Mouse (Mus musculus) G1E (cell line): ENCODE measurements around the gene Gpr162. TPM values are rescaled to one million over a fixed set of nuclear protein-coding genes. Genes with fewer than 3 reads are reported as not detected.
A peak's percentile ranks its signal among the peaks of the same experiment; 100 is the strongest.
"Not testable (repeated sequence)": the region's sequence is repeated elsewhere in the genome, so short reads cannot be mapped to it uniquely, and the experiment has no call there.

ENCODE experiments used
- ATAC-seq: 2 replicates; pipeline ENCODE4 v1.8.0; 2016; ENCODE audit warnings: mild to moderate bottlenecking; ENCODE audit not compliant: insufficient number of reproducible peaks, poor library complexity, low FRiP score, severe bottlenecking; ENCODE audit errors: extremely low read depth
- DNase-seq: peaks from one replicate; pipeline ENCODE4 v3.0.0; 2012; ENCODE audit warnings: low spot score
- H3K27me3 ChIP-seq: 2 replicates; pipeline ENCODE4 v1.6.1; 2012; ENCODE audit warnings: mild to moderate bottlenecking, low read length, inconsistent platforms; ENCODE audit not compliant: insufficient read depth
- H3K36me3 ChIP-seq: replicated peaks from 2 replicates; pipeline ENCODE3; 2012; ENCODE audit warnings: mild to moderate bottlenecking, inconsistent platforms
- H3K4me1 ChIP-seq: 2 replicates; pipeline ENCODE4 v1.6.1; 2012; ENCODE audit warnings: low read depth, low read length, inconsistent platforms, mixed read lengths; ENCODE audit not compliant: insufficient read depth
- H3K4me3 ChIP-seq: 2 replicates; pipeline ENCODE4 v1.5.1; 2012; ENCODE audit warnings: low read depth, mild to moderate bottlenecking, inconsistent platforms, low read length, moderate library complexity, mixed read lengths
- H3K9me3 ChIP-seq: replicated peaks from 2 replicates; pipeline ENCODE4 v1.6.1; 2012; ENCODE audit warnings: inconsistent platforms
- CTCF ChIP-seq: IDR thresholded peaks from 2 replicates; pipeline ENCODE4 v1.5.1; 2012; ENCODE audit warnings: low read depth, low read length, inconsistent platforms, mixed read lengths
- GATA1 ChIP-seq: IDR thresholded peaks from 2 replicates; pipeline ENCODE4 v1.6.1; 2012; ENCODE audit warnings: borderline replicate concordance, low read length, inconsistent platforms, mixed read lengths
- GATA2 ChIP-seq: IDR thresholded peaks from 2 replicates; pipeline ENCODE4 v1.6.1; 2012; ENCODE audit warnings: low read depth, low read length, inconsistent platforms, borderline replicate concordance
- POLR2AphosphoS5 ChIP-seq: IDR thresholded peaks from 2 replicates; pipeline ENCODE4 v1.6.1; 2012; ENCODE audit warnings: low read depth, low read length, inconsistent platforms; ENCODE audit not compliant: insufficient replicate concordance
- TAL1 ChIP-seq: conservative IDR thresholded peaks from 2 replicates; pipeline ENCODE4 v1.6.1; 2012; ENCODE audit warnings: low read depth, low read length, inconsistent platforms, mixed read lengths
- polyA plus RNA-seq: library from polyadenylated mRNA; stranded (reverse); fragments of >175 nt; gene quantifications from 2 replicates; pipeline ENCODE4 v1.2.3, GENCODE M21; 2012
- total RNA-seq, 2 experiments: library from RNA; stranded (forward) in 1 of 2; stranded (reverse) in 1 of 2; fragments of 200-1000 nt in 1 of 2; fragments of >200 nt in 1 of 2; fragmentation: Nextera tagmentation in 1 of 2; gene quantifications; 2 replicates each; pipeline ENCODE4 v1.2.3; 2014 to 2017

The Gpr162 gene
- total and polyA plus RNA-seq, 3 experiments, result 0.22 TPM; not detected in 2

- Histone ChIP-seq H3K27me3 (peaks cover 25% of the 10 kb centered on the region), H3K4me1 (peaks cover 49% of the 10 kb centered on the region), H3K36me3 (peaks cover 63% of the 10 kb centered on the region), H3K4me3 (no peak overlapping the region), H3K9me3 (no peaks in the 10 kb centered on the region)
- ATAC-seq (no peak), DNase-seq (no peak)
- TF ChIP-seq GATA1 (no peak), POLR2AphosphoS5 (no peak), CTCF (no peak), GATA2 (no peak), TAL1 (no peak)
Observed at GRCm38 (mm10) chr6:124835531-124835930, 28.3 kb downstream of the Gpr162 start.

GRCm38 (mm10) chr6:124834512-124835081 lies 29.2 kb downstream of the Gpr162 start:
- no peak for DNase-seq
- Histone ChIP-seq H3K4me3 (no peak overlapping the region), H3K4me1 (peaks cover 40% of the 10 kb centered on the region), H3K9me3 (no peaks in the 10 kb centered on the region), H3K27me3 (peaks cover 16% of the 10 kb centered on the region), H3K36me3 (peaks cover 63% of the 10 kb centered on the region)
- no peak for ATAC-seq
- TF ChIP-seq TAL1, result no peak
- no peak for TF ChIP-seq GATA2
- TF ChIP-seq CTCF, result no peak
- no peak for TF ChIP-seq GATA1
- TF ChIP-seq POLR2AphosphoS5, result no peak

- TF ChIP-seq CTCF, result no peak
- no peak for TF ChIP-seq GATA2
- no peak for TF ChIP-seq TAL1
- TF ChIP-seq GATA1, result no peak
- no peak for TF ChIP-seq POLR2AphosphoS5
- Histone ChIP-seq H3K27me3 (no peaks in the 10 kb centered on the region), H3K9me3 (no peaks in the 10 kb centered on the region), H3K4me3 (no peak overlapping the region), H3K4me1 (peaks cover 50% of the 10 kb centered on the region), H3K36me3 (peaks cover 73% of the 10 kb centered on the region)
- no peak for ATAC-seq
- no peak for DNase-seq
Observed at GRCm38 (mm10) chr6:124831649-124832048, 32.1 kb downstream of the Gpr162 start.

- DNase-seq, ATAC-seq, H3K27me3 ChIP-seq, H3K9me3 ChIP-seq: not testable (repeated sequence)
- Histone ChIP-seq H3K4me3 (peak overlapping the region; percentile 54; the same call in 1 of the 2 replicates), H3K4me1 (peaks cover 52% of the 10 kb centered on the region), H3K36me3 (peaks cover 73% of the 10 kb centered on the region)
Observed at GRCm38 (mm10) chr6:124831199-124831598, 32.6 kb downstream of the Gpr162 start.

- DNase-seq (peak; percentile 100), ATAC-seq (peak; percentile 69)
- Histone ChIP-seq H3K4me3 (peak overlapping the region; percentile 91), H3K27me3 (no peaks in the 10 kb centered on the region), H3K4me1 (peaks cover 53% of the 10 kb centered on the region), H3K36me3 (peaks cover 73% of the 10 kb centered on the region), H3K9me3 (no peaks in the 10 kb centered on the region)
- TF ChIP-seq GATA2 (no peak), CTCF (no peak)
Observed at GRCm38 (mm10) chr6:124829799-124830700, 33.7 kb downstream of the Gpr162 start.

GRCm38 (mm10) chr6:124828868-124829798 lies 34.6 kb downstream of the Gpr162 start, which contains the start of the genes Usp5 and Cdca3:
Usp5 (minus strand) TSS chr6:124829484.
Cdca3 (plus strand) TSS chr6:124829547.
- H3K9me3 ChIP-seq, result no peaks in the 10 kb centered on the region
- peaks cover 46% of the 10 kb centered on the region for H3K4me1 ChIP-seq
- peak within 1 kb of the TSS; percentile 91 for H3K4me3 ChIP-seq
- H3K36me3 ChIP-seq, result peaks cover 73% of the 10 kb centered on the region
- DNase-seq (peak; percentile 96), ATAC-seq (peak; percentile 73)
- TF ChIP-seq GATA2 (no peak), POLR2AphosphoS5 (no peak), TAL1 (no peak), GATA1 (no peak), CTCF (no peak)
- H3K27me3 ChIP-seq, result no peaks in the 10 kb centered on the region
